Mouse (Mus musculus) heart, embryonic 15.5 days (tissue): ENCODE measurements around the gene Kcng3. TPM values are rescaled to one million over a fixed set of nuclear protein-coding genes. Genes with fewer than 3 reads are reported as not detected.

Source experiments
- ATAC-seq: fragments of 200-750 bp; cut with Nextera tagmentation; replicated peaks from 2 replicates; pipeline ENCODE4 v1.8.0; 2017; ENCODE audit warnings: low read depth, moderate TSS enrichment; ENCODE audit not compliant: insufficient number of reproducible peaks, insufficient read depth, low FRiP score
- H3K27ac ChIP-seq: fragments of 300-500 bp; sonication (generic); 2 replicates; pipeline ENCODE4 v1.5.1; 2015; ENCODE audit warnings: mild to moderate bottlenecking, inconsistent platforms
- H3K27me3 ChIP-seq: fragments of 300-500 bp; sonication (generic); 2 replicates; pipeline ENCODE4 v1.6.1; 2015; ENCODE audit warnings: inconsistent platforms
- H3K36me3 ChIP-seq: fragments of 300-500 bp; sonication (generic); 2 replicates; pipeline ENCODE4 v1.6.1; 2015; ENCODE audit warnings: mild to moderate bottlenecking, inconsistent platforms
- H3K4me1 ChIP-seq: fragments of 300-500 bp; sonication (generic); replicated peaks from 2 replicates; pipeline ENCODE4 v1.6.1; 2015; ENCODE audit warnings: inconsistent platforms
- H3K4me2 ChIP-seq: fragments of 300-500 bp; sonication (generic); 2 replicates; pipeline ENCODE4 v1.6.1; 2015; ENCODE audit warnings: inconsistent platforms, mild to moderate bottlenecking, moderate library complexity
- H3K4me3 ChIP-seq: fragments of 300-500 bp; sonication (generic); 2 replicates; pipeline ENCODE4 v1.5.1; 2015; ENCODE audit warnings: mild to moderate bottlenecking, inconsistent platforms
- H3K9ac ChIP-seq: fragments of 300-500 bp; sonication (generic); 2 replicates; pipeline ENCODE4 v1.6.1; 2015; ENCODE audit warnings: mild to moderate bottlenecking, inconsistent platforms
- H3K9me3 ChIP-seq: fragments of 300-500 bp; sonication (generic); replicated peaks from 2 replicates; pipeline ENCODE4 v1.6.1; 2016; ENCODE audit warnings: inconsistent platforms
- WGBS: fragments of 180-500 bp; shearing (Covaris S2); methylation state at CpG from one replicate; pipeline ENCODE4 v1.1.7; 2015; ENCODE audit warnings: mixed read lengths; 5-methylcytosine and 5-hydroxymethylcytosine counted together
- polyA plus RNA-seq: library from polyadenylated mRNA; unstranded; fragments of >200 nt; fragmentation: Nextera tagmentation; extraction: Ambion mirVana; gene quantifications from 2 replicates; pipeline ENCODE4 v1.2.1, GENCODE M21; 2015

The Kcng3 gene
- polyA plus RNA-seq, 1 experiment from 2014 or later, result not detected

GRCm38 (mm10) chr17:83545756-83546742 lies 85.6 kb downstream of the Kcng3 start:
- Histone ChIP-seq H3K27me3 (peaks cover 35% of the 10 kb centered on the region), H3K9me3 (no peaks in the 10 kb centered on the region), H3K4me2 (peak overlapping the region; percentile 63), H3K9ac (peak overlapping the region; percentile 32), H3K36me3 (no peaks in the 10 kb centered on the region), H3K4me3 (peak overlapping the region; percentile 52), H3K4me1 (peaks cover 15% of the 10 kb centered on the region; the same call in 1 of the 2 replicates), H3K27ac (no peak overlapping the region)
- WGBS, result 7% methylated on average over 35 of the region's 35 CpGs
- no peak for ATAC-seq

GRCm38 (mm10) chr17:83545259-83545658 lies 86.4 kb downstream of the Kcng3 start:
- Histone ChIP-seq H3K9ac (peak overlapping the region; percentile 32; the same call in 1 of the 2 replicates), H3K36me3 (no peaks in the 10 kb centered on the region), H3K4me1 (peaks cover 15% of the 10 kb centered on the region; the same call in 1 of the 2 replicates), H3K4me3 (peak overlapping the region; percentile 52), H3K4me2 (peak overlapping the region; percentile 63), H3K9me3 (no peaks in the 10 kb centered on the region), H3K27me3 (peaks cover 36% of the 10 kb centered on the region), H3K27ac (no peak overlapping the region)
- no peak for ATAC-seq
- 78% methylated on average over 6 of the region's 6 CpGs for WGBS

GRCm38 (mm10) chr17:83542424-83542823 lies 89.3 kb downstream of the Kcng3 start:
- H3K4me3 ChIP-seq, result no peak overlapping the region
- no peak overlapping the region for H3K9ac ChIP-seq
- peaks cover 29% of the 10 kb centered on the region for H3K27me3 ChIP-seq
- H3K9me3 ChIP-seq, result no peaks in the 10 kb centered on the region
- no peaks in the 10 kb centered on the region for H3K36me3 ChIP-seq
- ATAC-seq, result no peak
- H3K4me1 ChIP-seq, result 0 out of 2 replicates have a peak, but pooled peaks cover 9% of the 10 kb centered on the region
- H3K4me2 ChIP-seq, result no peak overlapping the region
- WGBS, result 79% methylated on average over 2 of the region's 2 CpGs
- no peak overlapping the region for H3K27ac ChIP-seq

- Histone ChIP-seq H3K4me1 (no peaks in the 10 kb centered on the region), H3K9ac (no peak overlapping the region), H3K4me2 (no peak overlapping the region), H3K27me3 (0 out of 2 replicates have a peak, but pooled peaks cover 15% of the 10 kb centered on the region), H3K27ac (no peak overlapping the region), H3K36me3 (no peaks in the 10 kb centered on the region), H3K9me3 (no peaks in the 10 kb centered on the region), H3K4me3 (no peak overlapping the region)
- WGBS, result 55% methylated on average over 12 of the region's 12 CpGs
- ATAC-seq, result no peak
Measured at GRCm38 (mm10) chr17:83539262-83540037, 92.2 kb downstream of the Kcng3 start.

GRCm38 (mm10) chr17:83538694-83539093 lies 93.0 kb downstream of the Kcng3 start:
- Histone ChIP-seq H3K9me3 (no peaks in the 10 kb centered on the region), H3K27me3 (0 out of 2 replicates have a peak, but pooled peaks cover 12% of the 10 kb centered on the region), H3K4me2 (no peak overlapping the region), H3K27ac (no peak overlapping the region), H3K36me3 (no peaks in the 10 kb centered on the region), H3K4me1 (no peaks in the 10 kb centered on the region), H3K4me3 (no peak overlapping the region), H3K9ac (no peak overlapping the region)
- no peak for ATAC-seq
- 74% methylated on average over 1 of the region's 1 CpGs for WGBS

- no peaks in the 10 kb centered on the region for H3K4me1 ChIP-seq
- no peak overlapping the region for H3K4me2 ChIP-seq
- H3K9me3 ChIP-seq, result no peaks in the 10 kb centered on the region
- ATAC-seq, result no peak
- no peak overlapping the region for H3K27ac ChIP-seq
- H3K9ac ChIP-seq, result no peak overlapping the region
- H3K36me3 ChIP-seq, result no peaks in the 10 kb centered on the region
- H3K4me3 ChIP-seq, result no peak overlapping the region
- 0 out of 2 replicates have a peak, but pooled peaks cover 9% of the 10 kb centered on the region for H3K27me3 ChIP-seq
- WGBS, result 74% methylated on average over 9 of the region's 9 CpGs
Measured at GRCm38 (mm10) chr17:83538141-83538540, 93.6 kb downstream of the Kcng3 start.

Other genes starting within 250 kb of the Kcng3 start
- 198 and 222 TPM in 2 replicates for gene Cox7a2l, start 114.6 kb downstream of the Kcng3 start, polyA plus RNA-seq
- gene Mta3, start 74.3 kb upstream of the Kcng3 start, polyA plus RNA-seq, result 36.9 and 40.5 TPM in 2 replicates
- 0.25 and 2.0 TPM in 2 replicates for gene Haao, start 216.1 kb upstream of the Kcng3 start, polyA plus RNA-seq